Mouse (Mus musculus): Measurements from ENCODE around the gene Adgrg1.

DNA sequence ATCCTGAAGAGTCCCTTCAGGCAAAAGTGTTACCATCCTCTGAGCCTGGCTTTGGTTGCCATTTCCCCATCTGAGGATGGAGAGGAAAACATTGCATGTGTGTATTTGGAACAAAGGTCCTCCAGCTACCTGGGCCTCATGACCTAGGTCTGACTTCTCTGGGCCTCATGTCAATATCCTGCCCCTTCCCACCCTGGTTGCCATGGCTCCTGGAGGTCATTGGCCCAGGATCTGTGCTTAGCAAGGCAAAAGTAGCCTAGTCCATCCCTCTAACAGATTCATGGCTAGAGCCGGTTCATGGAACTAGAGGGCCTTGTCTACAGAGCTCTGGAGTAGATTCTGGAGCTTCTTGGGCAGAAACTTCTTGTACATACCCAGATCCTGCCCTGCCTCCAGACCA lies 12.3 kb upstream of the Adgrg1 start:
- TF ChIP-seq CTCF (IDR thresholded peaks at IDR 0.05; ENCODE audit: low read depth) (no peak), EP300 (IDR thresholded peaks at IDR 0.05; ENCODE audit: low read depth) (0 out of 2 replicates have a peak, but pooled peaks have one; percentile 18)

Measured in liver, postnatal 0 days (tissue).